ENCODE assay signal across 9 mouse cellular contexts in the genomic region with DNA sequence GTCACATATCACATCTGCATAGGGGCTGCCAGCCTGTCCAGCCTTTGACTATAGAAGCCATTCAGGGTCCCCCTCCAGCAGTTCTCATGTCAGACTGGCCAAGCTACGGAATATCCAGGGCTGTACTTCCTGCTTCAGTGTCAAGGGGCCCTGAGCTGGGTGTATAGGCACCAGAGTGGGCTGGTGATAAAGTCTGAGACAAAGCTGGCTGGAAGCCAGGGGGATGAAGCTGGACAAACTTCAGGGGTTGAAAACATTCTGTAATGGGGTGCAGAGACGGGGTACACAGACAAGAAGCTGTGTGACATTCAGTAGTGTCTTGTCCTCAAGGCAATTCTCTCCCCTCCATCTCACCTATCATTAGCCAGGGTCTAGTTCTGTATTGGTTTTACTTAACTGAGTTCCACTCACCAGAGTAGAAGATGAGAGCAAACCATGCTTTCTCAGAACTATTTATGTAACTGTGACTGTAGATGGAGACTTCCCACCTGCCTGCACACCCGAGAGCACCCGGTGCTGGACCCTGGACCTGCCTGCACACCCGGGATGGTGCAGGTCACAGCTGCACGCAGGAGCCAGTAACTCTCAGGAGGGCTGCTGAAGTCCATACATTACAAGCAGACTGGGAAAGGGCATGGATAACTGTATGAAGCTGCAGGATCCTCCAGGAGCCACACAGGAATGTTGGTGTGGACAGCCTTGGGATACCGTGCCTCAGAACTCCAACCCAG. TPM values are rescaled to one million over a fixed set of nuclear protein-coding genes. Genes with fewer than 3 reads are reported as not detected.
A peak's percentile ranks its signal among the peaks of the same experiment; 100 is the strongest.
DNase-seq lines count a peak whose midpoint lies in the region; ATAC-seq and TF ChIP-seq lines count a peak whose summit lies in the region.
"Had no signal": no experiment of that assay in that cellular context is flagged by ENCODE, and none has a peak within 500 bp of the region (broad histone marks: within the 10 kb centered on the region; RNA-seq: fewer than 3 reads in every experiment).

No protein-coding gene starts in this region.

- no peak for ATAC-seq in hindbrain, embryonic 13.5 days (ENCODE audit: low FRiP score)
- ATAC-seq in hindbrain, embryonic 11.5 days (ENCODE audit: low FRiP score) = no peak

- WGBS in hindbrain, embryonic 13.5 days = 80% methylated on average over 7 of the region's 7 CpGs
- 77% methylated on average over 7 of the region's 7 CpGs for WGBS in hindbrain, embryonic 11.5 days

- TF ChIP-seq POLR2A in myocyte (IDR thresholded peaks at IDR 0.05; ENCODE audit: insufficient read length, low read depth) = no peak

- no peak for DNase-seq in hindbrain, embryonic 11.5 days (ENCODE audit: low spot score)
- DNase-seq in kidney, adult 9 months = peak; percentile 56
- DNase-seq in retina, postnatal 1 day = no peak
- DNase-seq in cerebellum, adult 9-10 months = no peak
- no peak for DNase-seq in ovary, postnatal 14 days (ENCODE audit: low spot score)

- H3K4me3 ChIP-seq in hindbrain, embryonic 13.5 days = no peak overlapping the region
- H3K4me3 ChIP-seq in hindbrain, embryonic 11.5 days (ENCODE audit: low read depth, low read length) = no peak overlapping the region
- peak overlapping the region; percentile 68 for H3K4me3 ChIP-seq in brown adipose tissue, adult 24 weeks (ENCODE audit: insufficient read depth, low read depth, low read length)
- peak overlapping the region; percentile 72 for H3K4me3 ChIP-seq in myocyte

- H3K27me3 ChIP-seq in hindbrain, embryonic 13.5 days = peaks cover 15% of the 10 kb centered on the region
- H3K27me3 ChIP-seq in hindbrain, embryonic 11.5 days (ENCODE audit: control insufficient read depth, insufficient read depth, low read length) = no peaks in the 10 kb centered on the region
- no peaks in the 10 kb centered on the region for H3K27me3 ChIP-seq in myocyte (ENCODE audit: control insufficient read depth, insufficient read depth, insufficient read length)

- no peak overlapping the region; the same call in 1 of the 2 replicates for H3K9ac ChIP-seq in hindbrain, embryonic 13.5 days
- H3K9ac ChIP-seq in hindbrain, embryonic 11.5 days (ENCODE audit: low read depth, low read length) = no peak overlapping the region

- peaks cover 16% of the 10 kb centered on the region for H3K4me1 ChIP-seq in hindbrain, embryonic 13.5 days (replicated peaks)
- no peaks in the 10 kb centered on the region for H3K4me1 ChIP-seq in hindbrain, embryonic 11.5 days (replicated peaks; ENCODE audit: control insufficient read depth, insufficient read depth, low read length)
- peaks cover 11% of the 10 kb centered on the region for H3K4me1 ChIP-seq in brown adipose tissue, adult 24 weeks (ENCODE audit: control insufficient read depth, insufficient read depth, insufficient read length, low read length)

- H3K79me2 ChIP-seq in myocyte (ENCODE audit: control insufficient read depth, insufficient read depth) = peaks cover 21% of the 10 kb centered on the region

- no peaks in the 10 kb centered on the region for H3K36me3 ChIP-seq in hindbrain, embryonic 13.5 days
- no peaks in the 10 kb centered on the region for H3K36me3 ChIP-seq in hindbrain, embryonic 11.5 days (ENCODE audit: control insufficient read depth, insufficient read depth, low read length)
- peaks cover 14% of the 10 kb centered on the region for H3K36me3 ChIP-seq in myocyte (ENCODE audit: control insufficient read depth, insufficient read depth)

- H3ac ChIP-seq in myocyte (ENCODE audit: control insufficient read depth, insufficient read length) = peak overlapping the region; percentile 0

- H3K27ac ChIP-seq in hindbrain, embryonic 13.5 days = no peak overlapping the region
- no peak overlapping the region for H3K27ac ChIP-seq in hindbrain, embryonic 11.5 days (ENCODE audit: low read depth, low read length)
- peak overlapping the region; percentile 57 for H3K27ac ChIP-seq in brown adipose tissue, adult 24 weeks (replicated peaks; ENCODE audit: low read depth, low read length)

- no peaks in the 10 kb centered on the region for H3K9me3 ChIP-seq in hindbrain, embryonic 13.5 days
- no peaks in the 10 kb centered on the region for H3K9me3 ChIP-seq in hindbrain, embryonic 11.5 days (ENCODE audit: control insufficient read depth, low read length)

- 0 out of 2 replicates have a peak overlapping the region, but pooled peaks have one; percentile 13 for H3K4me2 ChIP-seq in hindbrain, embryonic 13.5 days
- H3K4me2 ChIP-seq in hindbrain, embryonic 11.5 days (replicated peaks; ENCODE audit: low read depth, low read length) = no peak overlapping the region
- peak overlapping the region; percentile 98 for H3K4me2 ChIP-seq in myocyte (ENCODE audit: low read depth)

TF ChIP-seq in myocyte, 11 proteins besides CTCF, POLR2A, EP300 and RAD21:
- no peak for TF ChIP-seq SRF (IDR thresholded peaks at IDR 0.05; ENCODE audit: control insufficient read depth, insufficient read length, low read depth)
- TF ChIP-seq MYOG (IDR thresholded peaks at IDR 0.05; ENCODE audit: control insufficient read depth in 1 of 3, insufficient read depth in 1 of 3, insufficient read length in 2 of 3, low read depth in 2 of 3) = no peak
- TF ChIP-seq POLR2AphosphoS2 (IDR thresholded peaks at IDR 0.05; ENCODE audit: insufficient read length, low read depth) = no peak
- no peak for TF ChIP-seq MAX (IDR thresholded peaks at IDR 0.05; ENCODE audit: low read depth)
- TF ChIP-seq CEBPB (IDR thresholded peaks at IDR 0.05; ENCODE audit: insufficient read depth, poor library complexity, severe bottlenecking) = no peak
- no peak for TF ChIP-seq USF1 (IDR thresholded peaks at IDR 0.05; ENCODE audit: low read depth)

RNA-seq across cellular contexts. Expression of a gene that starts 1.9 kb away (rescaled TPM):
- polyA plus RNA-seq in hindbrain, embryonic 13.5 days (2015; fragmentation: Nextera tagmentation; extraction: Ambion mirVana) = 2.7 and 2.8 TPM in 2 replicates
- polyA plus RNA-seq in hindbrain, embryonic 11.5 days (2014; fragmentation: Nextera tagmentation; extraction: Ambion mirVana) = 1.5 and 2.1 TPM in 2 replicates
- polyA plus RNA-seq in brown adipose tissue, adult 24 weeks (2012; ENCODE audit: insufficient read depth, insufficient read length, missing spikeins) = 9.2 and 11.6 TPM in 2 replicates
- 6.9 TPM for polyA plus RNA-seq in myocyte (2012; fragmentation: generic; extraction: Trizol)

RNA-seq across cellular contexts. Expression of a gene that starts 32.5 kb away (rescaled TPM):
- 0.13 and 0.16 TPM in 2 replicates for polyA plus RNA-seq in hindbrain, embryonic 13.5 days (2015; fragmentation: Nextera tagmentation; extraction: Ambion mirVana)
- polyA plus RNA-seq in hindbrain, embryonic 11.5 days (2014; fragmentation: Nextera tagmentation; extraction: Ambion mirVana) = 0.14 and 0.26 TPM in 2 replicates
- polyA plus RNA-seq in brown adipose tissue, adult 24 weeks (2012; ENCODE audit: insufficient read depth, insufficient read length, missing spikeins) = not detected in 2 replicates
- not detected for polyA plus RNA-seq in myocyte (2012; fragmentation: generic; extraction: Trizol)
- polyA plus RNA-seq: neural tube, embryonic 11.5 days had no signal

RNA-seq across cellular contexts. Expression of a gene that starts 43.1 kb away (rescaled TPM):
- 2.8 and 4.4 TPM in 2 replicates for polyA plus RNA-seq in hindbrain, embryonic 13.5 days (2015; fragmentation: Nextera tagmentation; extraction: Ambion mirVana)
- 5.8 and 7.4 TPM in 2 replicates for polyA plus RNA-seq in hindbrain, embryonic 11.5 days (2014; fragmentation: Nextera tagmentation; extraction: Ambion mirVana)
- polyA plus RNA-seq in brown adipose tissue, adult 24 weeks (2012; ENCODE audit: insufficient read depth, insufficient read length, missing spikeins) = 14.6 and 26.0 TPM in 2 replicates
- 13.2 TPM for polyA plus RNA-seq in myocyte (2012; fragmentation: generic; extraction: Trizol)

RNA-seq across cellular contexts. Expression of a gene that starts 43.6 kb away (rescaled TPM):
- 1.0 and 2.8 TPM in 2 replicates for polyA plus RNA-seq in hindbrain, embryonic 13.5 days (2015; fragmentation: Nextera tagmentation; extraction: Ambion mirVana)
- polyA plus RNA-seq in hindbrain, embryonic 11.5 days (2014; fragmentation: Nextera tagmentation; extraction: Ambion mirVana) = 0.56 and 0.77 TPM in 2 replicates
- 1.4 and 1.5 TPM in 2 replicates for polyA plus RNA-seq in brown adipose tissue, adult 24 weeks (2012; ENCODE audit: insufficient read depth, insufficient read length, missing spikeins)
- polyA plus RNA-seq in myocyte (2012; fragmentation: generic; extraction: Trizol) = 5.4 TPM

RNA-seq across cellular contexts. Expression of a gene that starts 52.4 kb away (rescaled TPM):
- polyA plus RNA-seq in hindbrain, embryonic 13.5 days (2015; fragmentation: Nextera tagmentation; extraction: Ambion mirVana) = 7.5 TPM in 2 replicates
- 4.2 and 4.5 TPM in 2 replicates for polyA plus RNA-seq in hindbrain, embryonic 11.5 days (2014; fragmentation: Nextera tagmentation; extraction: Ambion mirVana)
- 14.0 and 15.5 TPM in 2 replicates for polyA plus RNA-seq in brown adipose tissue, adult 24 weeks (2012; ENCODE audit: insufficient read depth, insufficient read length, missing spikeins)
- polyA plus RNA-seq in myocyte (2012; fragmentation: generic; extraction: Trizol) = 31.3 TPM

Comparison
In these comparisons a context has a peak if more than half of its experiments do, and no peak if none do; other contexts are left out.
1. H3K4me3 ChIP-seq: peak in brown adipose tissue, adult 24 weeks (single experiment) and myocyte (single experiment); none in hindbrain, embryonic 13.5 days (single experiment) and hindbrain, embryonic 11.5 days (single experiment).